Mouse (Mus musculus): ENCODE results near the gene Map6.

- no peak for TF ChIP-seq POLR2A (IDR thresholded peaks at IDR 0.05; ENCODE audit: extremely low read depth, insufficient read depth, low read length)
- no peak for TF ChIP-seq CTCF (IDR thresholded peaks at IDR 0.05; ENCODE audit: extremely low read depth, insufficient read depth, low read length)
Observed at GRCm38 (mm10) chr7:99358371-99358770, 91.1 kb downstream of the Map6 start.
